Comparison of ENCODE assay signal across 27 mouse cellular contexts in genomic region chr4:85267456-85267855, GRCm38 (mm10).
"Had no signal": no experiment of that assay in that cellular context is flagged by ENCODE, and none has a peak within 500 bp of the region (broad histone marks: within the 10 kb centered on the region; RNA-seq: fewer than 3 reads in every experiment).

No protein-coding gene starts in this region.

- H3K4me1 ChIP-seq: heart, embryonic 10.5 days; heart, embryonic 12.5 days; intestine, embryonic 15.5 days; kidney, embryonic 15.5 days; limb, embryonic 13.5 days; limb, embryonic 15.5 days; liver, embryonic 12.5 days had no signal

- H3K4me3 ChIP-seq: gastrocnemius, adult 2 months; heart, embryonic 10.5 days; heart, embryonic 12.5 days; hindbrain, embryonic 10.5 days; hindbrain, embryonic 12.5 days; intestine, embryonic 15.5 days; kidney, embryonic 15.5 days; layer of hippocampus, adult 2 months; left cerebral cortex, adult 2 months; limb, embryonic 13.5 days; limb, embryonic 15.5 days; liver, embryonic 12.5 days had no signal

- H3K27me3 ChIP-seq: heart, embryonic 12.5 days; hindbrain, embryonic 12.5 days; intestine, embryonic 15.5 days; kidney, embryonic 15.5 days; limb, embryonic 13.5 days; limb, embryonic 15.5 days; liver, embryonic 12.5 days had no signal

- ATAC-seq: hindbrain, embryonic 16.5 days; inflammation-experienced regulatory T-cells, adult 6 months; intestine, embryonic 15.5 days; intestine, postnatal 0 days; liver, embryonic 12.5 days had no signal

- H3K27ac ChIP-seq: gastrocnemius, adult 2 months; heart, embryonic 10.5 days; hindbrain, embryonic 10.5 days; hindbrain, embryonic 12.5 days; hindbrain, embryonic 14.5 days; intestine, embryonic 15.5 days; kidney, embryonic 15.5 days; kidney, postnatal 0 days; layer of hippocampus, adult 2 months; left cerebral cortex, adult 2 months; limb, embryonic 13.5 days; limb, embryonic 15.5 days; liver, embryonic 12.5 days; liver, embryonic 14.5 days had no signal

- DNase-seq: gastrocnemius, adult 2 months; gastrocnemius, postnatal 10 days; gastrocnemius, postnatal 25 days; heart, adult 18-20 months; heart, postnatal 10 days; heart, postnatal 4 days; kidney, adult 18-20 months; kidney, postnatal 25 days; kidney, postnatal 4 days; lung, adult 18-20 months had no signal
